Mouse (Mus musculus): ENCODE results near the gene Preb. TPM values are rescaled to one million over a fixed set of nuclear protein-coding genes. Genes with fewer than 3 reads are reported as not detected.

Preb gene
- polyA plus RNA-seq, 1 experiment from 2014 or later = 130 TPM

DNA sequence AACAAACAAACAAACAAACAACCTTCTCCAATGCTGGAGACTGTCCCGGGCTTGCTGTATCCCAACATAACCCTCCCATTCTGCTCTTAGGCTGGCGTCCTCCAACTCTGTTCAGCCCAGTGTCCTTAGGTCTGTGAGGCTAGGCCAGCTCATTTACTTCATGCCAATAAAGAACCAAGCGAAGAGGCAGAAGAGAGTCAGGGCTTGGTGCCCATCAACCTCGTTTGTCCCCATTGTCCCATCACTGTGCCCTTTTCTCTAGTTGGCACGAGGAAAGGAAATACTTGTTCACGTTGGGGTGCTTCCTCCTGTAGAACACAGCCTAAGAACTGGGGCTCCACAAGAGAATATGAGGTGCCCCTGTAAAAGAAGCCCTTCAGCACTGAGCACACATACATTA, 8.5 kb downstream of the Preb start:
- 85% methylated on average over 6 of the region's 6 CpGs for WGBS
- no peak for ATAC-seq (ENCODE audit: low FRiP score, low read depth)
- H3K4me3 ChIP-seq = no peak overlapping the region
- H3K4me1 ChIP-seq = 0 out of 2 replicates have a peak, but pooled peaks cover 3% of the 10 kb centered on the region
- no peak overlapping the region for H3K4me2 ChIP-seq (replicated peaks)
- H3K9ac ChIP-seq = no peak overlapping the region
- peaks cover 41% of the 10 kb centered on the region for H3K36me3 ChIP-seq
- H3K27ac ChIP-seq = no peak overlapping the region
- no peaks in the 10 kb centered on the region for H3K27me3 ChIP-seq (replicated peaks)
- H3K9me3 ChIP-seq = no peaks in the 10 kb centered on the region

DNA sequence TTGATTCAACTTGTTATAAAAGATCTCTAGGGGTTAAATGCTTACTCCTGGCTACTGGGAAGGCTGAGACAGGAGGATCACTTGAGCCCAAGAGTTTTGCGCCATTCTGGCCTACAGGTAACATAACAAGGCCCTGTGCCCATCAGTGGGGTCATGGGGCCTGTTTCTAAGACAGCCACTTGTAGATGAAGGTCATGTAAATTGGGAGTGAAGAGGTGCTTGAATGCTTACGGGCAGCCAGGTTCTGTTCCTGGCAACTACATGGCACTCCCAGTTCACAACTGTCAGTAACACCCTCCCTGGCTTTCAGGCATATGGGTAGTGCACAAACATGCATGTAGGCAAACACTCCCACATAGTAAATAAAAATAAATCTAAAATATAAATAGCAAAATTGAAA, 9.2 kb downstream of the Preb start:
- Histone ChIP-seq H3K4me1 (0 out of 2 replicates have a peak, but pooled peaks cover 3% of the 10 kb centered on the region), H3K4me3 (no peak overlapping the region), H3K9me3 (no peaks in the 10 kb centered on the region), H3K9ac (no peak overlapping the region), H3K4me2 (replicated peaks) (peak overlapping the region; percentile 85; the same call in 1 of the 2 replicates), H3K27me3 (replicated peaks) (no peaks in the 10 kb centered on the region), H3K36me3 (peaks cover 39% of the 10 kb centered on the region), H3K27ac (no peak overlapping the region)
- WGBS = 98% methylated on average over 2 of the region's 2 CpGs
- ATAC-seq (ENCODE audit: low FRiP score, low read depth) = no peak

DNA sequence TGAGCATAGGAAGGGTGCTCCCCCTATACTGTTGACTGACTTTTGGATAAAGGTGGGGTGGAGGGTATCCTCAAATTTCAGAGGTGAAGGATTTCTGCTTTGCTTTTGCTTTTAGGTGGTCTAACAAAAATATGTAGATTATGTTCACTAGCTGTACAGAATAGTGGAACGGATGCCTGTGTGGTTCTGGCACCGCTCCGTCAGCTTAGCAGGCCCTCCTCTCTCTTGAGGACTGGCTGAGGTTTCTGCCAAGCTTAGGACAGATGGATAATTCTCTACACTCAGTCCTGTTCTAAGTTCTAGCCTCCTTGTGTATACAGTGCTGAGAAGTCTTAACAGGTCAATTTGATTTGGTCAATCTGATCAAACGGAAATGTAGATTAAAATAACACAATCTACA, 9.7 kb downstream of the Preb start:
- H3K4me1 ChIP-seq = peaks cover 5% of the 10 kb centered on the region; the same call in 1 of the 2 replicates
- ATAC-seq (ENCODE audit: low FRiP score, low read depth) = no peak
- no peaks in the 10 kb centered on the region for H3K27me3 ChIP-seq (replicated peaks)
- H3K4me2 ChIP-seq (replicated peaks) = peak overlapping the region; percentile 85
- no peak overlapping the region for H3K9ac ChIP-seq
- H3K27ac ChIP-seq = no peak overlapping the region
- peaks cover 34% of the 10 kb centered on the region for H3K36me3 ChIP-seq
- 70% methylated on average over 4 of the region's 4 CpGs for whole genome bisulfite sequencing
- no peaks in the 10 kb centered on the region for H3K9me3 ChIP-seq
- peak overlapping the region; percentile 51 for H3K4me3 ChIP-seq

DNA sequence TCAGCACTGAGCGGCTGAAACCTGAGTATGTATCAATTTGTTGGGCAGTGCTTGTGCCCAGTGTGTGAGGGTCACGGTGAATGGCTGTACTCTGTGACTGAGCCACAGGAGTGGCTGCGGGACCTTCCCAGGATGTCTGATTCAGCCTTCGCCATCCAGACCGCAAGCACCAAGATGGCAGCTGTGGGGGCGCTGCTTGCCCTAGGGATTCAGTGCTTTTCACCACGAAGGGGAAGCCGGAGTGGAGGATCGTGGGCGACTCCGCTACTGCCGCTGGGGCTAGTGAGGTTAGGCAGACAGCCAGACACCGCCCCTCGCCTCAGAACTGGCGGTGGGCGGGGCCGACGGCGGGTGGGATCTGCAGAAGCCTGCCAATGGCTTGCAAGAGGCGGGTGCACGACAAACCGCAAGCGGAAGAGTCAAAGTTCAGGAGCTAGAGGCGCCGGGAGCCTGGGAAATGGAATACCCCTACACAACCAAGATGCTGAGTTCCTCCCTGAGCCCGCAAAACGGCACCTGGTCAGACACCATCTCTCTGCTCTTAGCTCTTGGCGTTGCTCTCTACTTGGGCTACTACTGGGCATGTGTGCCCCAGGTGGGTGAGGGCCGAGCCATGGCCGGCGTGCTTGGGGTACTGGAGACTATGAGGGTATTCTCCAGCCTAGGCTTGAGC, 10.4 kb downstream of the Preb start:
- H3K4me2 ChIP-seq (replicated peaks) = peak overlapping the region; percentile 85
- H3K9me3 ChIP-seq = no peaks in the 10 kb centered on the region
- H3K9ac ChIP-seq = peak overlapping the region; percentile 53
- peak; percentile 89 for ATAC-seq (ENCODE audit: low FRiP score, low read depth)
- under 1% methylated on average over 31 of the region's 31 CpGs for WGBS
- peaks cover 12% of the 10 kb centered on the region for H3K4me1 ChIP-seq
- H3K36me3 ChIP-seq = peaks cover 28% of the 10 kb centered on the region
- H3K4me3 ChIP-seq = peak overlapping the region; percentile 51
- no peak overlapping the region for H3K27ac ChIP-seq
- H3K27me3 ChIP-seq (replicated peaks) = no peaks in the 10 kb centered on the region

DNA sequence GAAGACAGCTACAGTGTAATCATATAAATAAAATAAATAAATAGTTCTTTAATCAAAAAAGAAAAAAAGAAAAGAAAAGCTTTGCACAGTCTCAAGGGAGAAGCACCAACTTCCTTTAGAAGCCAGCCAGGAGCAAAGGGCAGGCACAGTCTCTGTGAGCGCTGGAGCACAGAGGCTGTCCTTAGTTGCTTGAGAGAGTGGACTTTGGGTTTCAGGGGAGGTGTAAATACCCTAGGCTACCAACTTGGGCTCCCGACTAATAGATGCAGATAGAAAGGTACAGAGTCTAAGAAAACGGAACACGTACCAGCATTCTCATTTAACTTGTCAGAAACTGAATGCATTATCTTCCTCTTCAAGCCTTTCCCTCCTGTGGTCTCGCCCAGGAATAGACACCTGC, 11.5 kb downstream of the Preb start:
- no peak overlapping the region for H3K9ac ChIP-seq
- H3K4me1 ChIP-seq = peaks cover 12% of the 10 kb centered on the region
- peak overlapping the region; percentile 85; the same call in 1 of the 2 replicates for H3K4me2 ChIP-seq (replicated peaks)
- no peaks in the 10 kb centered on the region for H3K27me3 ChIP-seq (replicated peaks)
- H3K4me3 ChIP-seq = no peak overlapping the region
- no peak overlapping the region for H3K27ac ChIP-seq
- 80% methylated on average over 5 of the region's 5 CpGs for WGBS
- peaks cover 16% of the 10 kb centered on the region for H3K36me3 ChIP-seq
- H3K9me3 ChIP-seq = no peaks in the 10 kb centered on the region
- ATAC-seq (ENCODE audit: low FRiP score, low read depth) = no peak

DNA sequence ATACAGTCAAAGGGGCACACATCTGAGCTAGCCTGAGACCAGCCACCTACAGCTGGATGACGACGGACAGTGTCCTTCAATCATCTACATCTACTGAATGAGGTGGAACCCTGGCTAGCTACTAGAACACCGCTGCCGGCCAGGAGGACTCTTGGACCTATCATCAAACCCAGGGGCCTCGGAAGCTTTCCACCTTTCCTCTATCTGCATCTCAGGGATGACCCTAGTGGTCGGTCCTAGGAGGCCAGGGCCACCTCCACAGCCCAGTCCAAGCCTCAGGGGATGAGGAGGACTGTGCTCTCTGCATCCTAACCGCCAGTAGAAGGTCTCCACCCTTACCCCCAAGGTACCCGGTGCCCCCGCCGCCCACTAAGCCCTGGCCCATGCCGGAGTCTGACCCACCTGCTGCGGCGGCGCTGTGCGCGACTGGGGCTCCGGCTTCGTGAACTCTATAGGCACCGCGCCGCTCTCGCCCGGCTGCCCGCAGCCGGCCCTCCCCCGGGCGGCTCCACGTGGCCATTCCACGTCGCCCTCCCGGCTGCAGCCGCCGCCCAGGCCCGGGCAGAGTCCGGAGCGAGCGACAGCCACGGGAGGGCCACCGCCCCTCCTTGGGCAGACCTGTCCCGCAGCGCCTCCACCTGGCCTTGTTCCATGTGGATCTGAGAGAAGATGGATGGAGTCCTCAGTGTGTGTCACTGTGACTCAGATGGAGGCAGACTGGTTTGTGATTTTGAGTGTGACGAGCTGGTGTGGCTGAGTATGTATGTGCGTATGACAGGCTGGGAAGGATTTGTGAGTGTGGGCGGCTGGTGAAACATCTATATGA, 15.0 kb downstream of the Preb start, which contains the start of gene Cgref1:
Gene Cgref1, minus strand, starts transcription at position 636 of the 826 bp plus-strand sequence.
- peak within 1 kb of the TSS; percentile 95 for H3K4me2 ChIP-seq (replicated peaks)
- no peaks in the 10 kb centered on the region for H3K36me3 ChIP-seq
- peak; percentile 61; the same call in 1 of the 2 replicates for ATAC-seq (ENCODE audit: low FRiP score, low read depth)
- peak within 1 kb of the TSS; percentile 72 for H3K9ac ChIP-seq
- no peaks in the 10 kb centered on the region for H3K9me3 ChIP-seq
- H3K27ac ChIP-seq = no peak within 1 kb of the TSS
- WGBS = 6% methylated on average over 44 of the region's 44 CpGs
- H3K27me3 ChIP-seq (replicated peaks) = no peaks in the 10 kb centered on the region
- H3K4me3 ChIP-seq = peak within 1 kb of the TSS; percentile 49
- H3K4me1 ChIP-seq = peaks cover 11% of the 10 kb centered on the region

DNA sequence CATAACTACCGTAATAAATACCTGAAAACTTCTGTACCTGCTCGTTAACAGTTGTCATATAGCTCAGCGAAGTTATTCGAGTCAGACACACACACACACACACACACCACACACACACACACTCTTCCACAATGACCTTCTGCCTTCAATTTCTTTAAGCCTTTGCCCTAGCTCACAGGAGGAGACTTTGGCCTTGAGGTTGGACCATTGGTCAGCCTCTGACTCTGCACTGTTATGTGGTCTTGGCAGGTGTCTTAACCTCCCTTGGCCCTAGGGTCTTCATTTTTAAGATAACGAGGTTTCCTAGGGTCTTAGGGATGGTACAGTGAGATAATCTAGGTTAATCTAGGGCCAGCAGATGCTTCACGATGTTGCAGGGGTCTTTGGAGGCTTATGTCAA, 15.8 kb downstream of the Preb start:
- no peaks in the 10 kb centered on the region for H3K9me3 ChIP-seq
- H3K4me3 ChIP-seq = no peak overlapping the region; the same call in 1 of the 2 replicates
- H3K36me3 ChIP-seq = no peaks in the 10 kb centered on the region
- H3K27me3 ChIP-seq (replicated peaks) = no peaks in the 10 kb centered on the region
- no peak overlapping the region for H3K9ac ChIP-seq
- 89% methylated on average over 6 of the region's 6 CpGs for WGBS
- H3K4me1 ChIP-seq = peaks cover 9% of the 10 kb centered on the region
- H3K27ac ChIP-seq = no peak overlapping the region
- no peak for ATAC-seq (ENCODE audit: low FRiP score, low read depth)
- H3K4me2 ChIP-seq (replicated peaks) = peak overlapping the region; percentile 95; the same call in 1 of the 2 replicates

DNA sequence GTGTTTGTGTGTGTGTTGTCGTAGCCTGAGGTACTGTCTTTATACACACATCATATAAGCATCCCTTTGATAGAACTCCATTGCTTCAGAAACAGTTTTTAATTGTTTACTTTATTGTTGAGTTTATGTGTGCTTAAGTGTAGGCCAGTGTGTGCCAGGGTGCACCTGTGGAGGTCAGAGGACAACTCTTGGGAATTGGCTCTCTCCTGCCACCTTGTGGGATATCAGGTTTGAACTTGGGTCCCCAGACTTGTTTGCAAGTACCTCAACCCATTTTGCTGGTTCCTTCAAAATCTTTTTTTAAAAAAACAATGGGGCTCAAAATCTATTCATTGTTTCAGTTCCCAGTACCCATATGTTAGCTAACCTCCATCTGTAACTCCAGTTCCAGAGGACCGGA, 17.2 kb downstream of the Preb start:
- Histone ChIP-seq H3K27ac (no peak overlapping the region), H3K4me2 (replicated peaks) (no peak overlapping the region), H3K4me1 (peaks cover 9% of the 10 kb centered on the region), H3K9ac (no peak overlapping the region), H3K27me3 (replicated peaks) (no peaks in the 10 kb centered on the region), H3K4me3 (no peak overlapping the region), H3K36me3 (no peaks in the 10 kb centered on the region), H3K9me3 (no peaks in the 10 kb centered on the region)
- no peak for ATAC-seq (ENCODE audit: low FRiP score, low read depth)
- WGBS = 97% methylated on average over 2 of the region's 2 CpGs

DNA sequence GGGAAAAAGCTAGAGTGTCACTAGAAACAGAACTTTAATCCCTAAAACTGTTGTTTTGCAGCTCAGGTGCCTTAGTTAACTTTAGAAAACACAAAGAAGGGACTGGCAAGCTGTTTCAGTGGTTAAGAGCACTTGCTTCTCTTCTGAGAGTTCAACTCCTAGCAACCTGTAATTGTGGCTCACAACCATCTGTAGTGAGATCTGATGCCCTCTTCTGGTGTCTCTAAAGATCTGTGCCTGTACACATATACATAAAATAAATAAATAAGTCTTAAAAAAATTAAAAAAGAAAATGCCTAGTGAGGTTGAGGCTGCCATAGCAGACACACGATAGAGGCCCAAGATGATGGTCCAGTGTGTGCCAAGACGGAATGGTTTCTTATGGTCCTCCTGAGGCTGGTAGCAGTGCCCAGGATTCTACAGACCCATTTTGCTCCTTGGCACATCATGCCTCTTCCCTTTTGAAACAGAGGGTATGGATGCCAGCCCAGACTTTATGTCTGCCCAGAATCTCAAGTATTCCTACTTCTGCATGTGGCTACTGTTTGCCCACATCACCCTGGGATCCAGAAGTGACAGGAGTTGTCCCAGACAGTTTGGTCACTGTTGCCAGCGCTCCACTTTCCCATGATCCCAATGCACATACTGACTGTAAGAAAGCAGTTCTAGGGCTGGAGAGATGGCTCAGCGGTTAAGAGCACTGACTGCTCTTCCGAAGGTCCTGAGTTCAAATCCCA, 25.3 kb downstream of the Preb start:
- Histone ChIP-seq H3K9me3 (no peaks in the 10 kb centered on the region), H3K9ac (no peak overlapping the region), H3K27ac (no peak overlapping the region), H3K4me2 (replicated peaks) (no peak overlapping the region), H3K4me1 (no peaks in the 10 kb centered on the region), H3K4me3 (no peak overlapping the region), H3K27me3 (replicated peaks) (no peaks in the 10 kb centered on the region), H3K36me3 (no peaks in the 10 kb centered on the region)
- WGBS = 91% methylated on average over 5 of the region's 5 CpGs
- ATAC-seq (ENCODE audit: low FRiP score, low read depth) = no peak

DNA sequence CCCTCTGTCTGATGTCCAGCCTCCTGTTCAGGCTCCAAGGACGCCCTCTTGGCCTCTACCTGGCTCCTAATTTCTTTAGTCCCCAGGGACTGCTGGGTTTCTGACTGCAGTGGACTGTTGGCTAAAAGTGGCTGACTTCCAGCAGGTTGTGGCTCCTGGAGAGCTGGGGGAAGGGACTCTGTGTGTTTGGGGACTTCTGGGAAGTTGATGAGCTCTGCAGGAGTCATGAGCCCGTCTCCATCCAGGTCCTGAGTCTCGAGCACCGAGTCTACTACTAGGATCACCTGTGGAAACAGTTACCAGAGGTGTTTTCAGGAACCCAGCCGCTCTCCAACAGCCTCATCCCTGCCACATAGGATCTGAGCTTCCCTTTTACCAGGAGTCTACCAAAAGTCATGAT, 26.5 kb downstream of the Preb start:
- H3K9me3 ChIP-seq = no peaks in the 10 kb centered on the region
- H3K4me1 ChIP-seq = no peaks in the 10 kb centered on the region
- no peak overlapping the region for H3K9ac ChIP-seq
- H3K27ac ChIP-seq = no peak overlapping the region
- 73% methylated on average over 5 of the region's 5 CpGs for WGBS
- no peak for ATAC-seq (ENCODE audit: low FRiP score, low read depth)
- H3K4me3 ChIP-seq = no peak overlapping the region
- no peak overlapping the region for H3K4me2 ChIP-seq (replicated peaks)
- no peaks in the 10 kb centered on the region for H3K36me3 ChIP-seq
- no peaks in the 10 kb centered on the region for H3K27me3 ChIP-seq (replicated peaks)

DNA sequence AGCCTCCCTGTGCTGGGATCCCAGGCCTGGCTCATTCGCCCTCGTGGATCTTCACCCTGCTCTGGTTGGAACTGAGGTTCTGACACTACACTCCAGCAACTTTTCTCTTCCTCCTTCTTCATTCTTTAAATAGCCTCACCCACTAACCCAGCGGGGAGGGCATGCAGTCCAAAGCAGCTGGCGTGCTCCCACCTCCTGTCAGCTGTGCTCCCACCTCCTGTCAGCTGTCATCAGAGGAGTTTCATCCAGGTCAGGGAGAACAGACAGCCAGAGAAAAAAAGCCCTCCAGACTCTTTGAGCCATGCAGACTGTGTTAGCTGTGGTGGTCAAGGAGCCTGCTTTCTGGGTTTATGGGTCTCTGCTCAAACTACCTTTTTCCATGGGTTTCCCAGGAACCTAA, 28.8 kb downstream of the Preb start:
- H3K9ac ChIP-seq = no peak overlapping the region
- no peaks in the 10 kb centered on the region for H3K36me3 ChIP-seq
- WGBS = 86% methylated on average over 4 of the region's 4 CpGs
- no peak overlapping the region for H3K27ac ChIP-seq
- no peak overlapping the region for H3K4me3 ChIP-seq
- H3K4me1 ChIP-seq = no peaks in the 10 kb centered on the region
- no peaks in the 10 kb centered on the region for H3K27me3 ChIP-seq (replicated peaks)
- no peak for ATAC-seq (ENCODE audit: low FRiP score, low read depth)
- H3K4me2 ChIP-seq (replicated peaks) = no peak overlapping the region
- H3K9me3 ChIP-seq = no peaks in the 10 kb centered on the region

DNA sequence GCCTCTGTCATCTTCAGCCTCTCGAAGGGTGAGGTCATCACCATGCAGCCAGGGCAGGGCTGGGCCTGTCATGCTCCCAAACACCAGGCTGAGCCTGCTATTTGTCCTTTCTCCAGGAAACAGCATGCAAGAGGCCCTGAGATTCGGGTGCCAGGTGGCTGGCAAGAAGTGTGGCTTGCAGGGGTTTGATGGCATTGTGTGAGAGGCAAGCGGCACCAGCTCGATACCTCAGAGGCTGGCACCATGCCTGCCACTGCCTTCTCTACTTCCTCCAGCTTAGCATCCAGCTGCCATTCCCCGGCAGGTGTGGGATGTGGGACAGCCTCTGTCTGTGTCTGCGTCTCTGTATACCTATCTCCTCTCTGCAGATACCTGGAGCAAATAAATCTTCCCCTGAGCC, 29.3 kb downstream of the Preb start:
- no peak overlapping the region for H3K9ac ChIP-seq
- no peaks in the 10 kb centered on the region for H3K4me1 ChIP-seq
- H3K4me3 ChIP-seq = no peak overlapping the region
- H3K9me3 ChIP-seq = no peaks in the 10 kb centered on the region
- no peaks in the 10 kb centered on the region for H3K36me3 ChIP-seq
- no peaks in the 10 kb centered on the region for H3K27me3 ChIP-seq (replicated peaks)
- 87% methylated on average over 6 of the region's 6 CpGs for WGBS
- H3K4me2 ChIP-seq (replicated peaks) = no peak overlapping the region
- no peak for ATAC-seq (ENCODE audit: low FRiP score, low read depth)
- H3K27ac ChIP-seq = no peak overlapping the region

All from neural tube, embryonic 12.5 days (tissue).